Mouse (Mus musculus) hindbrain, embryonic 13.5 days (tissue): Measurements from ENCODE around the gene Prkca. TPM values are rescaled to one million over a fixed set of nuclear protein-coding genes. Genes with fewer than 3 reads are reported as not detected.

Experiments
- ATAC-seq: fragments of 200-750 bp; cut with Nextera tagmentation; 2 replicates; pipeline ENCODE4 v1.8.0; 2017; ENCODE audit warnings: moderate TSS enrichment; ENCODE audit not compliant: low FRiP score
- H3K27ac ChIP-seq: fragments of 300-500 bp; sonication (generic); 2 replicates; pipeline ENCODE4 v1.5.1; 2015; ENCODE audit warnings: inconsistent platforms, mild to moderate bottlenecking, moderate library complexity
- H3K27me3 ChIP-seq: fragments of 300-500 bp; sonication (generic); 2 replicates; pipeline ENCODE4 v1.6.1; 2015; ENCODE audit warnings: mild to moderate bottlenecking, inconsistent platforms
- H3K36me3 ChIP-seq: fragments of 300-500 bp; sonication (generic); 2 replicates; pipeline ENCODE4 v1.6.1; 2015; ENCODE audit warnings: mild to moderate bottlenecking, inconsistent platforms
- H3K4me1 ChIP-seq: fragments of 300-500 bp; sonication (generic); replicated peaks from 2 replicates; pipeline ENCODE4 v1.6.1; 2015; ENCODE audit warnings: inconsistent platforms
- H3K4me2 ChIP-seq: fragments of 300-500 bp; sonication (generic); 2 replicates; pipeline ENCODE4 v1.6.1; 2015; ENCODE audit warnings: inconsistent platforms, mild to moderate bottlenecking, moderate library complexity
- H3K4me3 ChIP-seq: fragments of 300-500 bp; sonication (generic); 2 replicates; pipeline ENCODE4 v1.5.1; 2015; ENCODE audit warnings: mild to moderate bottlenecking, inconsistent platforms
- H3K9ac ChIP-seq: fragments of 300-500 bp; sonication (generic); 2 replicates; pipeline ENCODE4 v1.6.1; 2015; ENCODE audit warnings: mild to moderate bottlenecking, inconsistent platforms
- H3K9me3 ChIP-seq: fragments of 300-500 bp; sonication (generic); 2 replicates; pipeline ENCODE4 v1.6.1; 2016; ENCODE audit warnings: inconsistent platforms
- WGBS: fragments of 180-500 bp; shearing (Covaris S2); methylation state at CpG from one replicate; pipeline ENCODE4 v1.1.7; 2015; 5-methylcytosine and 5-hydroxymethylcytosine counted together
- polyA plus RNA-seq: library from polyadenylated mRNA; unstranded; fragments of >200 nt; fragmentation: Nextera tagmentation; extraction: Ambion mirVana; gene quantifications from 2 replicates; pipeline ENCODE4 v1.2.1, GENCODE M21; 2015

The Prkca gene
- polyA plus RNA-seq, 1 experiment from 2014 or later = 7.7 TPM

DNA sequence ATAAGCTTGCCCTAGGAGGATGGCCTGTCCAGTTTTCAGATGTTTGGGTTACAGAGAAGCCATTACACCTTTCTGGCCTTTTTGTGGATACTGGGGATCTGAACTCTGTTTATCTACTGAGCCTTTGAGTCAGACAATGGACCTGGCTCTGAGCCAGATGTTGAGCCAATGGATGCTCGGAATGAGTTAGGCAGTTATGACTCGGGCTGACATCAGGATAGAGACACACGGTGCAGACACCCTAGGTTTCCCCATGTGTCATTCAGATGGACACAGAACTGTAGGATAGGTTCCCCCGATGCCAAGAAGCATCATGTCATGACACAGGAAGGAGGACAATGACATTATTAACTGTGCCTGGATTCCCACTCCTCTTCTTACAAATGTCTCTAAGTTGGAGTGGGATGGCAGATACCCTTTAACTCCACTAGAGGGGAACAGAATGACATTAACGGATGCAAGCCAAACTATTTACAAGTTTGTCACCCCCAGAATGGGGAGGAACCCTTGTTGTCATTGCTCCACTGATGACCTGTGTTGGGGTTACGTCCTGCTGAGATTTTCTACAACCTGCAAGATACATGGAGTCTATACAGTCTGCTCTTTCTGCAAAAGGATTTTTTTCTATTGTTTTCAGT is 271.0 kb downstream of the Prkca start:
- Histone ChIP-seq H3K27ac (no peak overlapping the region), H3K36me3 (no peaks in the 10 kb centered on the region), H3K4me3 (no peak overlapping the region), H3K27me3 (no peaks in the 10 kb centered on the region), H3K4me2 (no peak overlapping the region), H3K9me3 (no peaks in the 10 kb centered on the region), H3K9ac (no peak overlapping the region), H3K4me1 (no peaks in the 10 kb centered on the region)
- no peak for ATAC-seq
- 78% methylated on average over 6 of the region's 6 CpGs for WGBS

DNA sequence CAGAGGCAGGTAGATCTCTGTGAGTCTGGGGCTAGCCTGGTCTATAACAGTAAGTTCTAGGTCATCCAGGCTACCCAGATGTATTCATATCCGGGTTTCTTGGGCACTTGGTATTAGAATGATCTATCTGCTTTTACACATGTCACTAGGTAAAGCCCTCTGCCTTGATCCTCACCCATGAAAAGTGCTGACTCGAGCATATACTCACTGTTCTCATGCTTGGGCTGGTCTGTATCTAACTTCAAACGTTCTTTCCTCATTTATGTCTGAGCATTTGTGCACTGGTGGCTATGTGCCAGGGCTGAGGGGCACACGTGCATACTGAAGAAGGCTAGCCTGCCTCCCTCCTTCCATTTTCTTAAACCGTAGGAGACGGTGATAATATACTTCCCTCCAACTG is 272.5 kb downstream of the Prkca start:
- Histone ChIP-seq H3K9me3 (no peaks in the 10 kb centered on the region), H3K9ac (no peak overlapping the region), H3K4me2 (no peak overlapping the region), H3K27ac (no peak overlapping the region), H3K27me3 (no peaks in the 10 kb centered on the region), H3K36me3 (no peaks in the 10 kb centered on the region), H3K4me1 (no peaks in the 10 kb centered on the region), H3K4me3 (no peak overlapping the region)
- WGBS = 82% methylated on average over 6 of the region's 6 CpGs
- ATAC-seq = no peak

DNA sequence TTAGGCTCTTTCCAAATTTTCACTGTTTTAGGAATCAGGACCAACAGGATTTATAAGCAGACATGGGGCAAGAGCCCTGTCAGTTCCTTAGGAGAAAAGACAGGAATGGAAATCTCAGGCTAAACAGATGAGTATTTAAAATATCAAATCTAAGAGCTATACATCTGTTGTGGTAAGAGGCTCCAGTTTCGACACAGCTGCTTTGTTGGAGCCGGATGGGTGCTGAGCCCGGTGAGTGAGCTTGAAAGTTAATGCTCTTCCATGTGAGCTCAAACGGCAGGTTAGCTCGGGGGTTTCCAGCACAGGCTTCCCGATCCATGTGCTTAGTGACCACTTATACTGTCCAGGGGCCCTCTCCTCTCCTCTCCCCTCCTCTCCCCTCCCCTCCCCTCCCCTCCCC is 273.7 kb downstream of the Prkca start:
- no peak overlapping the region for H3K27ac ChIP-seq
- no peaks in the 10 kb centered on the region for H3K27me3 ChIP-seq
- H3K36me3 ChIP-seq = no peaks in the 10 kb centered on the region
- no peak overlapping the region for H3K9ac ChIP-seq
- H3K4me3 ChIP-seq = no peak overlapping the region
- 81% methylated on average over 6 of the region's 6 CpGs for WGBS
- H3K4me2 ChIP-seq = no peak overlapping the region
- ATAC-seq = no peak
- H3K9me3 ChIP-seq = no peaks in the 10 kb centered on the region
- no peaks in the 10 kb centered on the region for H3K4me1 ChIP-seq

DNA sequence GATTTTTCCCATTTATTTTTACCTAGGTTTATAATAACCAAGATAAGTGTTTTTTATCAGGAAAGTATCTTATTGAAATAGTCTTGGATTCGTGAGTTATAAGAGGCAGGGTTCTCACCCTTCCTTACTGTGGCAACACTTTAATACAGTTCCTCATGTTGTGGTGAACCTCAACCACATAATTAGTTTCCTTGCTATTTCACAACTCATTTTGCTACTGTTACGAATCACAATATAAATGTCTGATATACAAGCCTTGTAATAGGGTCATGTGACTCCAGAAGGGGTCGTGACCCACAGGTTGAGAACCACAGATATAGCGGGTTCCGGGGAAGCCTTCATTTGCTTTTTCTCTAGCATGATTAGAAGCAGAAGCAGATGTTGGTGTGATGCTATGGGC is 275.3 kb downstream of the Prkca start:
- H3K4me3 ChIP-seq = no peak overlapping the region
- no peak for ATAC-seq
- no peaks in the 10 kb centered on the region for H3K27me3 ChIP-seq
- H3K9ac ChIP-seq = no peak overlapping the region
- H3K9me3 ChIP-seq = no peaks in the 10 kb centered on the region
- H3K4me1 ChIP-seq = no peaks in the 10 kb centered on the region
- H3K27ac ChIP-seq = no peak overlapping the region
- WGBS = 87% methylated on average over 5 of the region's 5 CpGs
- no peak overlapping the region for H3K4me2 ChIP-seq
- H3K36me3 ChIP-seq = no peaks in the 10 kb centered on the region

DNA sequence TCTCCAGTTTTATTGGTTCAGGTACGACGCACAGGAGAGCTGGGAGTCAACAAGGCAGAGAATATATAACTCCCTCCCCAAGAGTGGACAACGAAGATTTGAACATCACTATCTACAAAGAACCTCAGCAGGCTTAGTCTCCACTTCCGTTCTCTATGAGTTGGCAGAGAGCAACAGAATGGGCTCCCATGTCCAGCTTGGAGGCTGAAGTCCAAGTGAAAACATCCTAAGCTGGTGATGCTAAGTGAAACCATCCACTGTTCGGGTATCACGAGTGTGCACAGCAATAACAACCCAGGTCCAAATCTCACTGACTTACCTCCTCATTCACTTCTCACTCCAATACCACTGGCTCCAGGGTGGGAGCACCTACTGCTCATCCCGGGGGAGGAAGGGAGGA is 276.6 kb downstream of the Prkca start:
- WGBS = 91% methylated on average over 7 of the region's 7 CpGs

DNA sequence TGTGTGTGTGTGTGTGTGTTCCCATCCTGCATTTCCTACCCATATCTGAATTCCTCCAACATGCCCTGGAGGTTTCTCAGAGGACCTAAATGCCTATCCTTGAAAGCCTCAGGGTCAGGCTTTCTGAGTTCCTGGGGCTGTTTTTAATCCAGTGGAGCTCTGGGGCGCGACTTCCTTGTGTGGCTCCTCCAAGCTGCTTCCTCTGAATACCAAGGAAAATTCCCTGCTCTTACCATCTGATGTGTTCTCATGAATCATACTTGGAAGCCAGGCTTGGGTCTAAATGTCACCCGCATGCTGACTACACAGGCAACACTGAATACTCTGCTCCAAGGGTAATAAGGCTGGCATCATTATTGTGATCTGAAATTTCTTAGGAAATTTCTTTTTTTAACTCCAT is 279.3 kb downstream of the Prkca start:
- Histone ChIP-seq H3K4me1 (no peaks in the 10 kb centered on the region), H3K27me3 (no peaks in the 10 kb centered on the region), H3K4me2 (no peak overlapping the region), H3K27ac (no peak overlapping the region), H3K4me3 (no peak overlapping the region), H3K36me3 (no peaks in the 10 kb centered on the region), H3K9ac (no peak overlapping the region), H3K9me3 (no peaks in the 10 kb centered on the region)
- WGBS = 86% methylated on average over 3 of the region's 3 CpGs
- ATAC-seq = no peak

More for the DNA sequence above, 276.6 kb downstream of the Prkca start:
- ATAC-seq = no peak
- Histone ChIP-seq H3K9ac (no peak overlapping the region), H3K4me2 (no peak overlapping the region), H3K36me3 (no peaks in the 10 kb centered on the region), H3K27me3 (no peaks in the 10 kb centered on the region), H3K27ac (no peak overlapping the region), H3K4me1 (no peaks in the 10 kb centered on the region), H3K4me3 (no peak overlapping the region), H3K9me3 (no peaks in the 10 kb centered on the region)

DNA sequence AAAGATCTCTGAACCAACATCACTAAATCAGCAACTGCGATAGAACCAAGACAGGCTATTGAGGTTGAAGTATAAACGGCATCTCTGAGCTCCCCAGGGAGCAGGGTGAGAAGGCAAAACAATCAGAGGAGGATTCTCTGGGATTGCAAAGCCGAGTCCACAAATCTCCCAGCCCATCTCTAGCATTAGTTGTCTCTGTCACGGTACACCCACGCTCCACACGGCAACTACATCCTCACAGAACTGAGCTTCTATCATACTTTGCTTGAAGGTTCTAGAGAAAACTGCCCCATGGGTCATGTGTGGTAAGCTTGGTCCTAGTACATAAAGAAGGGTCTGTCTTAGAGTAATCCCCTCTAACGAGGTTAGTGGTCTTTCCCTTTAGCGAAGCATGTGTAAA is 280.6 kb downstream of the Prkca start:
- Histone ChIP-seq H3K27ac (no peak overlapping the region), H3K4me1 (no peaks in the 10 kb centered on the region), H3K4me2 (no peak overlapping the region), H3K4me3 (no peak overlapping the region), H3K9me3 (no peaks in the 10 kb centered on the region), H3K9ac (no peak overlapping the region), H3K36me3 (no peaks in the 10 kb centered on the region), H3K27me3 (no peaks in the 10 kb centered on the region; the same call in 1 of the 2 replicates)
- WGBS = 68% methylated on average over 8 of the region's 8 CpGs
- no peak for ATAC-seq

DNA sequence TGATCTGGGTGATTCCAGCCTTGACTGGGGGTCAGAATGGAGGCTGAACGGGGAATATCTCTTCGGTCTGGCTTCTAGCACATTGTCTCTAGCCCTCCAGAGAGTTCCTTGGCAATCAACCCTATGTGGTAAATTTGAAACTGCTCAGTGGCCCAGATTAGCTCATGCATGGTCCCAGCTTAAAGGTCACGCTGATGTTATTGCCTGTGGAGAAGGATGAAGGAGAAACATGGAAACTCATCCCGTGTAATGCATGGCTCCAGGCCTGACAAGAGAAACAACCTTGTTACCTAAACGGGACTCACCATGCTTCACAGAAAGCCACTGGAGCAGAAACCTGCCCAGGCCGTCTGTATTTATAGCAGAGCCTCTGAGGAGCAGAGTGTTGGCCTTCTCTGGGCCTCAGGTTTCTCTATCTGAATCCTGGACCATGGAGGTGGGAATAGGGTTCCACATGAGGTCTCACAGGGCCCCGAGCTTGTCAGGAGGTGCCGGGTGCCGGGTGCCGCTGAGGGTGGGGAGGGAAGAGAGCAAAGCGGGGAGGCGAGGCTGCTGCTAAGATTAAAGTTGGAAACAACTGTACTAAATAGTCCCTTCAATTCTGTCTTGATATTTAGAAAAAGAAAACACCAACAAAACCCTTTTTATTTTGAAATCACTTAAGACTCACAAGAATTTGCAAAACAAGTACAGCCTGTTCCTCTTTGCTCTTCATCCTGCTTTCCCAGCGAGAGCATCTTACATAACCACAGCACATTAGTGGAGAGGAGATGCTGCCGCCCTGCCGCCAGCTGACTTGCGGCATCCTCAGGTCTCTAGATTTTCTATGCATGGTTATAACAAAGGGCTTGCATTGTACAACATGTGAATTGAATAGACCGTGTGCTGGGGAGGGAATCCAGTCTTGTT is 281.9 kb downstream of the Prkca start:
- Histone ChIP-seq H3K9ac (no peak overlapping the region), H3K4me3 (no peak overlapping the region), H3K27me3 (no peaks in the 10 kb centered on the region; the same call in 1 of the 2 replicates), H3K27ac (no peak overlapping the region), H3K4me1 (no peaks in the 10 kb centered on the region), H3K4me2 (no peak overlapping the region), H3K9me3 (no peaks in the 10 kb centered on the region), H3K36me3 (no peaks in the 10 kb centered on the region)
- no peak for ATAC-seq
- WGBS = 84% methylated on average over 17 of the region's 17 CpGs

DNA sequence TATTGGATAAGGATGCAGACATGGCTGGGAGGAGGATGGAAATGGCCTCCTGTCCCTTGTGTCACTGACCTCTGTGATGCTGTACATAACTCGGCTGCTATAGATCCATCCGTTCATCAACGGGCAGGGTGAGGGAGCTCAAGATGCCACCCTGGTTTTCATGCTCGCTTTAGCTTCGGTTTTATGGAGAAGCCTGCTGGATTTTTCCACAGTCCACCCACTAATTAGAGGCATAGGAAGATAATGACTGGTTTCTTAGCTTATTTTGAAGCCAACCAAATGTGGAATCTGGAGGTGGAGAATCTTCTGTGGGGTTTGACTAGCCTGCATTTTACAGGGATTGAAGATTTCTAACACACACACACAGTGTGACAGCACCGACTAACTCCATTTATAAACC is 286.6 kb downstream of the Prkca start:
- no peaks in the 10 kb centered on the region for H3K9me3 ChIP-seq
- H3K9ac ChIP-seq = no peak overlapping the region
- WGBS = 87% methylated on average over 6 of the region's 6 CpGs
- H3K4me1 ChIP-seq = no peaks in the 10 kb centered on the region
- no peak for ATAC-seq
- 0 out of 2 replicates have a peak, but pooled peaks cover 5% of the 10 kb centered on the region for H3K36me3 ChIP-seq
- H3K4me3 ChIP-seq = no peak overlapping the region
- H3K27me3 ChIP-seq = no peaks in the 10 kb centered on the region; the same call in 1 of the 2 replicates
- no peak overlapping the region for H3K27ac ChIP-seq
- no peak overlapping the region for H3K4me2 ChIP-seq

DNA sequence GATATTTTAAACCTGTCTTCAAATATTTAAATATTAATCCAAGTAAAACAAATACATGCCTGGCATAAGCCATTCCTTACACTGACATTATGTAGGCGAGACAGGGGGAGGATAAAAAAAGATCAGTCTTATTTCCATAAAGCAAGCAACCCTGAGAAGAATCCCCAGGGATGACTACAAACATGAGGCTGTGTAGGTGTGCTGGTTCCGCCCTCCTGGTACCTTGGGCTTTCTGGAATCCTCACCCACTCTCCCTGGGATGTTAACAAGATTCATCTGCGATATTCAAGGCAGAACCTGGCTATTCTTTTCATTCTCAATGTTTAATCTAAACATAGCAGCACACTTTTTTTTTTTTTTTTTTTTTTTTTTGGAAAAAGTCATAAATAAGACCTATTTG is 289.1 kb downstream of the Prkca start:
- WGBS = 87% methylated on average over 3 of the region's 3 CpGs
- Histone ChIP-seq H3K4me3 (no peak overlapping the region), H3K9me3 (no peaks in the 10 kb centered on the region), H3K27me3 (no peaks in the 10 kb centered on the region; the same call in 1 of the 2 replicates), H3K27ac (no peak overlapping the region), H3K4me2 (no peak overlapping the region), H3K36me3 (0 out of 2 replicates have a peak, but pooled peaks cover 5% of the 10 kb centered on the region), H3K9ac (no peak overlapping the region), H3K4me1 (no peaks in the 10 kb centered on the region)
- ATAC-seq = no peak

DNA sequence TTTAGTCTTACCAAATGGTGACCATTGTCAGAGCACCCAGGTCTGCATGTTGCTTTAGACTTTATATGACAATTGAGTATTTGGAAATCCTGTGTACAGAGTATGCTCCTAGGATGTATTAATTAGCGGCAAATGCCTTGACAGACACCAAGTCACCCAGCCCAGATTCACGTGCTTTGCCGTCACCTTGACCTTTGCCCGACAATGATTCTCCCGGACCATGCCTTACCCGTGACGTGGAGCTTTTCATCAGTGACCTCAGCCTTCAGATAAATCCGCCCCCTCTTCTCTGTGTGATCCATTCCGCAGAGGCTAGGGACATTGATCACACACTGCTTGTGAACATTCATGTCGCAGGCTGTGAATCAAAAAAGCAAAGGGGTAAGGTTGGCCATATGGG is 290.0 kb downstream of the Prkca start:
- H3K4me1 ChIP-seq = no peaks in the 10 kb centered on the region
- H3K9me3 ChIP-seq = no peaks in the 10 kb centered on the region
- H3K9ac ChIP-seq = no peak overlapping the region
- no peak overlapping the region for H3K4me3 ChIP-seq
- no peak overlapping the region for H3K4me2 ChIP-seq
- 0 out of 2 replicates have a peak, but pooled peaks cover 5% of the 10 kb centered on the region for H3K36me3 ChIP-seq
- H3K27ac ChIP-seq = no peak overlapping the region
- ATAC-seq = no peak
- WGBS = 70% methylated on average over 10 of the region's 10 CpGs
- H3K27me3 ChIP-seq = no peaks in the 10 kb centered on the region; the same call in 1 of the 2 replicates

DNA sequence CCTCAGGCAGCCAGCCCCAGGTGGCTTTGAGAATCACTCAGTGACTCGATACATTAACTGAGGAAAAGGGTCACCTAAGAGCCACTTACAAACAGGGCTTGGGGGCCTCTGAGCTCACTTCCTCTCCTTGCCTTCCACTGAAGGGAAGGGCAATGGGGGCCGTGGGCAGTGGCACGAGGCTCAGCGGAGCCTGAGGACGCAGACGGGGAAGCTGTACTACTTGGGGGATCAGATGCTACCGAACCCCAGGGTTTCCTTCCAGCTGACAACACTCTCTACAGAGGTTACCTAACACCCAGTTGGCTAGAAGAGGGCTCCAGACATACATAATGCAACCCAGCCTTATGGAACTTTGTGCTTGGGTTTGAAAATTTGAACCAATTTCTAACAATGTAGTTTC is 302.1 kb downstream of the Prkca start:
- WGBS = 82% methylated on average over 7 of the region's 7 CpGs
- no peak for ATAC-seq
- no peaks in the 10 kb centered on the region for H3K27me3 ChIP-seq
- H3K9ac ChIP-seq = no peak overlapping the region
- H3K27ac ChIP-seq = no peak overlapping the region
- H3K36me3 ChIP-seq = no peaks in the 10 kb centered on the region
- H3K4me1 ChIP-seq = peaks cover 26% of the 10 kb centered on the region
- H3K9me3 ChIP-seq = no peaks in the 10 kb centered on the region
- no peak overlapping the region for H3K4me3 ChIP-seq
- H3K4me2 ChIP-seq = no peak overlapping the region

DNA sequence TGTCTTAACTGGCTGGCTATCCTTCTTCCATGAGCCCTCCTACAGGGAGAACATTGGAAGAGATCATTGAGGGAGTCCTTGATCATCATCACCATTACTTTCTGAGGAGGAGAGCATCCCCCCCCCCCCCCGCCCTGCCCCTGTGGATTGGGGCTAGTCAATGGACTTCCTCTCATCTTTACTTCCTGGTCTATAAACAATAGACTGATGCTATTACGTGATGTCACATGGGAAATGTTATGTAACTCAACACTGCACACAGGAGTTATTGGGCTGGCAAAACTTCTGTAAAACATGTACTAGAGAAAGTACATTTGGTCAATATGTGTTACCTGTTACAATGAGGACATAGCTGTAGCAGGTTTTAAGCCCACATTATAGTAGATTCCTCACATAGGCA is 302.9 kb downstream of the Prkca start:
- WGBS = 93% methylated on average over 2 of the region's 2 CpGs
- no peak for ATAC-seq

More for the DNA sequence above, 302.9 kb downstream of the Prkca start:
- no peaks in the 10 kb centered on the region for H3K27me3 ChIP-seq
- no peaks in the 10 kb centered on the region for H3K36me3 ChIP-seq
- no peak overlapping the region for H3K27ac ChIP-seq
- no peaks in the 10 kb centered on the region for H3K9me3 ChIP-seq
- H3K4me3 ChIP-seq = no peak overlapping the region
- H3K4me1 ChIP-seq = peaks cover 26% of the 10 kb centered on the region
- no peak overlapping the region for H3K9ac ChIP-seq
- no peak overlapping the region for H3K4me2 ChIP-seq
